Mouse (Mus musculus): ENCODE measurements around the gene Tmem232.

GRCm38 (mm10) chr17:65586892-65587291 lies 46.3 kb upstream of the Tmem232 start:
- TF ChIP-seq CTCF (IDR thresholded peaks at IDR 0.05; ENCODE audit: borderline replicate concordance, insufficient read depth, low read length) (no peak), POLR2A (IDR thresholded peaks at IDR 0.05; ENCODE audit: low read depth, low read length) (no peak)
